Mouse (Mus musculus): ENCODE data around the gene Tspan31.

- no peak for TF ChIP-seq POLR2A (IDR thresholded peaks at IDR 0.05; ENCODE audit: control insufficient read depth in 1 of 2, insufficient read depth in 1 of 2, low read depth in 1 of 2, low read length in 2 of 2, poor library complexity in 1 of 2)
- no peak for TF ChIP-seq CTCF (IDR thresholded peaks at IDR 0.05 in 2 of 3, conservative IDR thresholded peaks at IDR 0.05 in 1 of 3; ENCODE audit: control insufficient read depth in 1 of 3, insufficient read depth in 1 of 3, low read depth in 2 of 3, low read length in 3 of 3, poor library complexity in 1 of 3, severe bottlenecking in 1 of 3)
Observed at GRCm38 (mm10) chr10:127047954-127048353, 22.1 kb downstream of the Tspan31 start, which contains the start of gene Cyp27b1.
